Mouse (Mus musculus) ES-E14 (cell line): Measurements from ENCODE around the gene Slit3.

Experiments used
- CHD2 ChIP-seq: IDR thresholded peaks from 2 replicates; pipeline ENCODE4 v1.6.1; 2014; ENCODE audit warnings: mild to moderate bottlenecking, low read depth, low read length, inconsistent platforms
- HCFC1 ChIP-seq: IDR thresholded peaks from 2 replicates; pipeline ENCODE4 v1.6.1; 2012; ENCODE audit warnings: low read length, inconsistent platforms, borderline replicate concordance; ENCODE audit not compliant: insufficient read depth
- MAFK ChIP-seq: IDR thresholded peaks from 2 replicates; pipeline ENCODE4 v1.6.1; 2014; ENCODE audit warnings: mild to moderate bottlenecking, low read depth, low read length, inconsistent platforms; ENCODE audit not compliant: insufficient read depth
- ZC3H11A ChIP-seq: IDR thresholded peaks from 2 replicates; pipeline ENCODE4 v1.6.1; 2012; ENCODE audit warnings: low read depth, mild to moderate bottlenecking, inconsistent platforms, low read length, borderline replicate concordance
- ZNF384 ChIP-seq: IDR thresholded peaks from 2 replicates; pipeline ENCODE4 v1.6.1; 2012; ENCODE audit warnings: low read depth, low read length, inconsistent platforms

DNA sequence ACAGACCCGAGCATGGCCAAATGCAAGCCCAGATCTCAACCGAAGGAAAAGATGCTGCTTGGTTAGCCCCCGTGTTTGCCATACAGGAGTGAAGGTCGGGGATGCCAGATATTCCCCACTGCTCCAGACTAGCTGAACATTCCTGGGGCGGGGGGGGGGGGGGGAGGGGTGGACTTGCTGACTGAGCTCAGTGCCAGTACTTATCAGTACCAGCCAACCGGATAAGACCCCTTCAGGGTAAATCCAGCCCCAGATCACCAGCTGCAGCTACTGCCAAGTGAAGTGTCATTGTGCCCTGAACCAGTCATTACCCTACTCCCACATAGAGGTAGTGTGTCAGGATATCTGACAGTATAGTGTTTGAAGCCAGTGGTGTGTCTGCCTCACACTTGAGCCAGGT lies 504.6 kb downstream of the Slit3 start:
- TF ChIP-seq ZNF384 (no peak), CHD2 (no peak), HCFC1 (no peak), ZC3H11A (no peak), MAFK (no peak)
